Mouse (Mus musculus) midbrain, embryonic 14.5 days (tissue): ENCODE measurements around the gene Lpcat1. TPM values are rescaled to one million over a fixed set of nuclear protein-coding genes. Genes with fewer than 3 reads are reported as not detected.

Experiments used
- ATAC-seq: fragments of 200-750 bp; cut with Nextera tagmentation; 2 replicates; pipeline ENCODE4 v1.8.0; 2017; ENCODE audit warnings: moderate number of reproducible peaks, moderate library complexity; ENCODE audit not compliant: low FRiP score, low TSS enrichment
- DNase-seq: peaks from one replicate; pipeline ENCODE4 v3.0.0-alpha.2; 2015
- H3K27ac ChIP-seq: fragments of 300-500 bp; sonication (generic); replicated peaks from 2 replicates; pipeline ENCODE4 v1.5.1; 2014; ENCODE audit warnings: mild to moderate bottlenecking, low read depth, low read length, moderate library complexity
- H3K27me3 ChIP-seq: fragments of 300-500 bp; sonication (generic); 2 replicates; pipeline ENCODE4 v1.6.1; 2014; ENCODE audit warnings: low read length, control low read depth, mixed read lengths; ENCODE audit not compliant: control insufficient read depth, insufficient read depth
- H3K36me3 ChIP-seq: fragments of 300-500 bp; sonication (generic); 2 replicates; pipeline ENCODE4 v1.6.1; 2014; ENCODE audit warnings: low read length, control low read depth; ENCODE audit not compliant: control insufficient read depth, insufficient read depth
- H3K4me1 ChIP-seq: fragments of 300-500 bp; sonication (generic); 2 replicates; pipeline ENCODE4 v1.6.1; 2014; ENCODE audit warnings: mild to moderate bottlenecking, antibody characterized with exemption, low read length, control low read depth; ENCODE audit not compliant: control insufficient read depth, insufficient read depth
- H3K4me2 ChIP-seq: fragments of 300-500 bp; sonication (generic); 2 replicates; pipeline ENCODE4 v1.6.1; 2014; ENCODE audit warnings: mild to moderate bottlenecking, low read length, moderate library complexity
- H3K4me3 ChIP-seq: fragments of 300-500 bp; sonication (generic); replicated peaks from 2 replicates; pipeline ENCODE4 v1.5.1; 2014; ENCODE audit warnings: low read depth, low read length
- H3K9ac ChIP-seq: fragments of 300-500 bp; sonication (generic); replicated peaks from 2 replicates; pipeline ENCODE4 v1.6.1; 2014; ENCODE audit warnings: mild to moderate bottlenecking, low read length, moderate library complexity
- H3K9me3 ChIP-seq: fragments of 300-500 bp; sonication (generic); 2 replicates; pipeline ENCODE4 v1.6.1; 2016; ENCODE audit warnings: low read length, control low read depth, mixed read lengths; ENCODE audit not compliant: control insufficient read depth
- WGBS: fragments of 180-500 bp; shearing (Covaris S2); extraction: QIAGEN DNeasy Blood & Tissue Kit; methylation state at CpG from one replicate; pipeline ENCODE4 v1.1.7; 2014; 5-methylcytosine and 5-hydroxymethylcytosine counted together
- polyA plus RNA-seq: library from polyadenylated mRNA; unstranded; fragments of >200 nt; fragmentation: Nextera tagmentation; extraction: Ambion mirVana; gene quantifications from 2 replicates; pipeline ENCODE4 v1.2.1, GENCODE M21; 2014

Gene Lpcat1
- polyA plus RNA-seq, 1 experiment from 2014 or later: 76.9 TPM

DNA sequence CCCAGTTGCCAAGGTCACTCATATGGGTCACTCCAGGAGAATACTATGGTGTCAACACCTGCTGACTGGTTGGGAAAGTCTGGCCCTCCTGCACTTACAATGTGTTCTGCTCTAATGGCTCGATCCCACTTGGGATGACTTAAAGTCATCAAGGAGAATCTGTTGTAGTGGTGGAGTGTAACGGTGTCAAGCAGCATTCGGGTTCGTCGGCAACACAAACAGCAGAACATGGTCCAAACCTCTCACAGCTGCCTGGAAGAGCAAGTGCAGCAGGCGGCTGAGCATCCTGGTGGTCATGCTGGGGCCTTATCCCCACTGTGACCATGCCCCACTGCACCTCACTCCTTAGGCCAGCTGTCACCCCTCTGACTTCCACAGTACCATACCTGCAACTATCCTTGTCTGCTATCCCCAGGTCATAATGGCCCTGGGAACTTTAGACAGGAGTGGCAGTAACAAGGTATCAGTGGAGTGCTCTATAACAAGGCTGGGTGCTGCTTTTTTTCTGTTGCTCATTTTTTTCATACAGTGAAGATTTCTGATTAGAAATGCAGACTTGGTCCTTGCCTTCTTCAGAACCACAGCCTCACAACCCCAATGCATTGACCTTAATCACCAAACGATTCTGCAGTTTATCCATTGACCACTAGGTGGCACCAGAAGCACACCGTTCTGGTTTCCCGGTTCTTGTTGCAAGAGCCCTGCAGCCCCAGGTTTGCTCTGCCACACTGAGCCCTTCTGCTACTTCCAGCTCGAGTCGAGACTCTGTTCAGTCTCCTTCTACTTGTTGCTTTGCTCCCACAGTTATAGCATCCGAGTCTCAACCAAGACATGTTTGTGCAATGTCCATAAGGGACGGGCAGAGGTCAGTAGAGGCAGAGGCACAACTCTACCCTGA is 46.0 kb downstream of the Lpcat1 start:
- Histone ChIP-seq H3K9me3 (no peaks in the 10 kb centered on the region), H3K4me2 (no peak overlapping the region), H3K27me3 (no peaks in the 10 kb centered on the region), H3K4me3 (no peak overlapping the region), H3K36me3 (peaks cover 70% of the 10 kb centered on the region), H3K9ac (no peak overlapping the region), H3K4me1 (no peaks in the 10 kb centered on the region), H3K27ac (no peak overlapping the region)
- ATAC-seq (peak; percentile 56; the same call in 1 of the 2 replicates), DNase-seq (peak; percentile 93)
- 61% methylated on average over 13 of the region's 13 CpGs for WGBS

DNA sequence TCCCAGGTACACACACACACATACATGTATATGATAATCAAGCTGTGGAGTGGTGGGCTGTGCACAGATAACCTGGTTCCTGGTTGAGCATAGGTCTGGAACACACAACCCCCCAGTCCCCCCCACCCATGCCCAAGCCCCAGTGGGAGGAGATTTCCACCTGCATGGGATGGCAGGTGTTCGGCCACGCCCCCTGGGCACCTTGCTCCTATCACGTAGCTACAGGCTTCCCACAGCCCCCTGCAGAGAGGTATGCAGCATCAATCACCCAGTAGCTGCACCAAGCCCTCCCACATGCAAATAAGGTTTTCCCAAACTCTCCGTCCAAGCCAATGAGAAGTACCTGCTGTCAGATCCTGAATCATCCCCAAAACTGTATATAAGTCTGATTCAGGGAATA is 49.9 kb downstream of the Lpcat1 start:
- H3K4me1 ChIP-seq: no peaks in the 10 kb centered on the region
- H3K27me3 ChIP-seq: no peaks in the 10 kb centered on the region
- no peaks in the 10 kb centered on the region for H3K9me3 ChIP-seq
- H3K4me2 ChIP-seq: no peak overlapping the region
- no peak overlapping the region for H3K9ac ChIP-seq
- H3K4me3 ChIP-seq: no peak overlapping the region
- no peak overlapping the region for H3K27ac ChIP-seq
- DNase-seq (no peak), ATAC-seq (no peak)
- WGBS: 72% methylated on average over 4 of the region's 4 CpGs
- H3K36me3 ChIP-seq: peaks cover 48% of the 10 kb centered on the region

DNA sequence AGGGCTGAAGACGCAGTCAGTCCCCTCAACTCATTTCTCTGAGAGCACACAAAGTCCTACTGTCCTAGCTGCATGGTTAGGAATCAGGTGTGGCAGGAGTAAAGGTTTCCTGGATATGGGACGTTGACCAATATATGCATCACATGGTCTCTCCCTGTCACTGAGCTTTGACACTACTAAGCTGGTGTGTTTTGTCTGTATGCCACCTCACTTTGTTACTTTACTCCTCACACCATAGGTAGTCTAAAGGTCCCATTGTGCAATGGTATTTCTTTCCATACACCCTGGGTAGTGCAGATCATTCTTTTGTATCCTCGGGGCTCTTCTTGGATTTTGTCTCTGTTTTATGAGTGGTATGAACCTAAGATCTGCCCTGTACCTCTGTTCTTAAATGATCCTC is 66.7 kb downstream of the Lpcat1 start:
- Histone ChIP-seq H3K9me3 (no peaks in the 10 kb centered on the region), H3K9ac (no peak overlapping the region), H3K4me3 (no peak overlapping the region), H3K27ac (no peak overlapping the region), H3K27me3 (peaks cover 29% of the 10 kb centered on the region), H3K4me2 (no peak overlapping the region), H3K4me1 (peaks cover 7% of the 10 kb centered on the region; the same call in 1 of the 2 replicates), H3K36me3 (no peaks in the 10 kb centered on the region)
- 92% methylated on average over 3 of the region's 3 CpGs for WGBS
- ATAC-seq: no peak
- DNase-seq: no peak

DNA sequence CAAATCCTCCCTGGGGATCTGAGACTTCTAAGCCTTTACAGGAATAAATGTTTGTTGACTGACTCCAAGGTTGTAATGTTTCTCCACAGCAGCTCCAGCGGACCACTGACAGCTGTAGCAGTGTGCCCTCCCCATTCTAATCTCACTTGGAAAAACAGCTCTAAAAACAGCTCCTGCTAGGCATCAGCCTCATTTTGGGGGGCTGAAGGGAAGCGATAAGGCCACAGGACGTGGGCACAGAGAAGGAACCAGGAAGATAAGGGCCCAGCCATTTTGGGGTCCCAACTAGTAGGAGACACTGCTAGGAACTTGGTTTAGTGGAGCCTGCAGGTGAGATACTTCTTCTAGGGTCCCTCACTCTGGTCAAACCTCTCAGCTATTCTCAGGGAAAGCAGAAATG is 68.3 kb downstream of the Lpcat1 start:
- H3K9ac ChIP-seq: no peak overlapping the region
- WGBS: 60% methylated on average over 3 of the region's 3 CpGs
- H3K36me3 ChIP-seq: no peaks in the 10 kb centered on the region
- no peak for ATAC-seq
- peaks cover 29% of the 10 kb centered on the region for H3K27me3 ChIP-seq
- no peak overlapping the region for H3K4me3 ChIP-seq
- H3K4me1 ChIP-seq: peaks cover 7% of the 10 kb centered on the region; the same call in 1 of the 2 replicates
- no peak overlapping the region for H3K4me2 ChIP-seq
- no peak for DNase-seq
- H3K9me3 ChIP-seq: no peaks in the 10 kb centered on the region
- H3K27ac ChIP-seq: no peak overlapping the region

DNA sequence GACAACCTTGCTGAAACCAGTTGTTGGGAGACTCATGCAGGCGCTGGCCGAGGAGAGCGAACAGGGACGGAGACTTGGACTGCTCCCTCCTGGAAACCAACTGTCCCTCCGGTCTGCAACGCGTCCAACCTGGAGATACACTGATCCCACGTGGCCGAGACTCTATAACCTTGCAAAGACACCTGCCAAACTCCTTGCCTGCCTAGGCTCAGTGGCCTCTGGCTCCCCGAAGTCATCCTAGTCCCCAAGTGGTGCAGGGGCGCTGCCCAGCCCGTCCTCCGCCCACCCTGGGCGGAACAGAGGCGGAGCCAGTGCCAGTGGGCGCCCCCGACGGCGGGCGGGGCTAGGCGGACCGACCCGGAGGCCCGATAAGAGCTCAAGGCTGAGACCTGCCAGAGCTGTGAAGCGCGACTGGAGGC is 69.4 kb downstream of the Lpcat1 start, which contains the start of gene Slc6a3:
Slc6a3 (plus strand) TSS at position 345 of the 419 bp plus-strand sequence.
- Histone ChIP-seq H3K27ac (no peak within 1 kb of the TSS), H3K9ac (peak within 1 kb of the TSS; percentile 32), H3K9me3 (no peaks in the 10 kb centered on the region), H3K4me3 (peak within 1 kb of the TSS; percentile 36), H3K4me2 (peak within 1 kb of the TSS; percentile 66), H3K27me3 (peaks cover 29% of the 10 kb centered on the region), H3K36me3 (no peaks in the 10 kb centered on the region), H3K4me1 (peaks cover 7% of the 10 kb centered on the region; the same call in 1 of the 2 replicates)
- DNase-seq (peak; percentile 53), ATAC-seq (no peak; the same call in 1 of the 2 replicates)
- under 1% methylated on average over 26 of the region's 26 CpGs for WGBS

DNA sequence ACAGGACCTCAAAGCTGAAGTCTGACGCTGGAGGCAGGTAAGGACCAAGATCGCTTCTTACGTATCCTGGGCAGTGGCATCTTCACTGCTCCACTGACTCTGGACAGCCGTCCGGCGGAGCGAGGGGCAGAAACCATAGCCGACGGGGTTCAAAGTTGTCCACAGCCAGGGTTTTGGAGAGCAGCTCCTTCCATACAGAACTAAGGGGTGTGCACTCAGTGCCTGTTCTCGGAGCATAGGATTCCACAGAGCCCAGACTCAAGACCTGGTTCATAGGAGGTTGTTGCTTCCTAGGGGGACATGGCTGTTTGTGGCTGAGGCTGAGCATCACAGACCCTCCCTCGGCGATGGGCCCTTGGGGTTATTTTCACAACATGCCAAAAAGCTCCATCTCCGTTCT is 69.8 kb downstream of the Lpcat1 start:
- H3K4me1 ChIP-seq: peaks cover 7% of the 10 kb centered on the region; the same call in 1 of the 2 replicates
- H3K27ac ChIP-seq: no peak overlapping the region
- H3K9ac ChIP-seq: peak overlapping the region; percentile 32
- H3K27me3 ChIP-seq: peaks cover 29% of the 10 kb centered on the region
- H3K4me2 ChIP-seq: peak overlapping the region; percentile 66
- 14% methylated on average over 13 of the region's 13 CpGs for WGBS
- no peak for DNase-seq
- no peak for ATAC-seq
- H3K4me3 ChIP-seq: peak overlapping the region; percentile 36
- H3K9me3 ChIP-seq: no peaks in the 10 kb centered on the region
- no peaks in the 10 kb centered on the region for H3K36me3 ChIP-seq

DNA sequence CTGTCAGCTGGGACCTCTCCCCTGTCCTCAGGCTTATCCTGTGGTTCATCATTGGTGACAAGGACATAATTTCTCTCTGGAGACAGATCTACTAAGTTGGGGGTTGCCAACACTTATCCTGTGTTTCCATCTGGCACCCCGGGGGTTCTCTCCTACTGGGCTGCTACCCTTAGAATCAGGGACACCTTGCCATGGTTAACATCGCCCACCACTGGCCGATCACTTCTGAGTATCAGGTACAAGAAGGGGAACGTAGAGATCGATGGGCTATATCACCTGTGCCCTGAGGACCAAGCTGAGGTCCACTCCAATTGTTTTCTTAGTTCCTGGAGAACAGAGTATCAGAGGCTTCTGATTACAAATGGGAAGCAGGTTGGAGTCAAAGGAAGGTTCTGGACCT is 97.2 kb downstream of the Lpcat1 start:
- Histone ChIP-seq H3K9me3 (no peaks in the 10 kb centered on the region), H3K9ac (no peak overlapping the region), H3K27ac (no peak overlapping the region), H3K4me3 (no peak overlapping the region), H3K4me1 (no peaks in the 10 kb centered on the region), H3K36me3 (no peaks in the 10 kb centered on the region), H3K27me3 (no peaks in the 10 kb centered on the region), H3K4me2 (no peak overlapping the region)
- ATAC-seq: no peak
- WGBS: 87% methylated on average over 5 of the region's 5 CpGs
- DNase-seq: no peak
